Mouse (Mus musculus) limb, embryonic 14.5 days (tissue): ENCODE results near the gene Trank1. TPM values are rescaled to one million over a fixed set of nuclear protein-coding genes. Genes with fewer than 3 reads are reported as not detected.

Source experiments
- ATAC-seq: fragments of 200-750 bp; cut with Nextera tagmentation; 2 replicates; pipeline ENCODE4 v1.8.0; 2017; ENCODE audit warnings: low read depth, moderate number of reproducible peaks, moderate TSS enrichment; ENCODE audit not compliant: low FRiP score
- DNase-seq: peaks from one replicate; pipeline ENCODE4 v3.0.0-alpha.2; 2015; ENCODE audit warnings: low spot score
- H3K27ac ChIP-seq: fragments of 300-500 bp; sonication (generic); replicated peaks from 2 replicates; pipeline ENCODE4 v1.5.1; 2014; ENCODE audit warnings: low read depth, mild to moderate bottlenecking, low read length, moderate library complexity, mixed read lengths
- H3K27me3 ChIP-seq: fragments of 300-500 bp; sonication (generic); 2 replicates; pipeline ENCODE4 v1.6.1; 2014; ENCODE audit warnings: low read length, mixed read lengths; ENCODE audit not compliant: control insufficient read depth, insufficient read depth
- H3K36me3 ChIP-seq: fragments of 300-500 bp; sonication (generic); 2 replicates; pipeline ENCODE4 v1.6.1; 2014; ENCODE audit warnings: mild to moderate bottlenecking, low read length, moderate library complexity, mixed read lengths; ENCODE audit not compliant: control insufficient read depth, insufficient read depth
- H3K4me1 ChIP-seq: fragments of 300-500 bp; sonication (generic); 2 replicates; pipeline ENCODE4 v1.6.1; 2014; ENCODE audit warnings: antibody characterized with exemption, low read length, mixed read lengths; ENCODE audit not compliant: control insufficient read depth, insufficient read depth
- H3K4me2 ChIP-seq: fragments of 300-500 bp; sonication (generic); replicated peaks from 2 replicates; pipeline ENCODE4 v1.6.1; 2014; ENCODE audit warnings: low read depth, mild to moderate bottlenecking, low read length, moderate library complexity; ENCODE audit not compliant: severe bottlenecking
- H3K4me3 ChIP-seq: fragments of 300-500 bp; sonication (generic); replicated peaks from 2 replicates; pipeline ENCODE4 v1.5.1; 2014; ENCODE audit warnings: low read length
- H3K9ac ChIP-seq: fragments of 300-500 bp; sonication (generic); 2 replicates; pipeline ENCODE4 v1.6.1; 2014; ENCODE audit warnings: mild to moderate bottlenecking, low read depth, low read length, moderate library complexity; ENCODE audit not compliant: severe bottlenecking
- H3K9me3 ChIP-seq: fragments of 300-500 bp; sonication (generic); 2 replicates; pipeline ENCODE4 v1.6.1; 2016; ENCODE audit warnings: low read length; ENCODE audit not compliant: control insufficient read depth
- POLR2A ChIP-seq: fragments of 200-500 bp; IDR thresholded peaks from 2 replicates; pipeline ENCODE4 v1.8.0; 2012; ENCODE audit warnings: inconsistent platforms, mild to moderate bottlenecking, moderate library complexity, borderline replicate concordance; ENCODE audit not compliant: insufficient read depth, insufficient read length; ENCODE audit errors: extremely low read depth
- WGBS: fragments of 180-500 bp; shearing (Covaris S2); extraction: QIAGEN DNeasy Blood & Tissue Kit; methylation state at CpG from one replicate; pipeline ENCODE4 v1.1.7; 2014; 5-methylcytosine and 5-hydroxymethylcytosine counted together
- polyA plus RNA-seq, 2 experiments: library from polyadenylated mRNA; depleted of rRNA in 1 of 2; stranded (reverse) in 1 of 2; unstranded in 1 of 2; fragments of >200 nt; fragmentation: Nextera tagmentation in 1 of 2; extraction: Ambion mirVana in 1 of 2; gene quantifications; 2 replicates each; pipeline versions ENCODE4 v1.2.1 to v1.2.3; 2012 to 2014

The Trank1 gene
- polyA plus RNA-seq, 2 experiments: 0.83 to 1.2 TPM

- no peak overlapping the region for H3K27ac ChIP-seq
These were observed 1.8 kb downstream of the Trank1 start for GRCm38 (mm10) chr9:111313299-111313698.

GRCm38 (mm10) chr9:111313793-111314192, 2.3 kb downstream of the Trank1 start:
- no peak for TF ChIP-seq POLR2A
- no peak overlapping the region for H3K4me3 ChIP-seq
- H3K27me3 ChIP-seq: peaks cover 55% of the 10 kb centered on the region
- 34% methylated on average over 5 of the region's 5 CpGs for WGBS
- DNase-seq (no peak), ATAC-seq (no peak)
- no peak overlapping the region for H3K9ac ChIP-seq
- no peak overlapping the region for H3K27ac ChIP-seq
- peaks cover 14% of the 10 kb centered on the region; the same call in 1 of the 2 replicates for H3K9me3 ChIP-seq
- 0 out of 2 replicates have a peak, but pooled peaks cover 6% of the 10 kb centered on the region for H3K4me1 ChIP-seq
- no peaks in the 10 kb centered on the region for H3K36me3 ChIP-seq
- H3K4me2 ChIP-seq: no peak overlapping the region

More at GRCm38 (mm10) chr9:111313299-111313698, 1.8 kb downstream of the Trank1 start:
- Histone ChIP-seq H3K27me3 (peaks cover 55% of the 10 kb centered on the region), H3K4me3 (no peak overlapping the region), H3K9me3 (peaks cover 14% of the 10 kb centered on the region; the same call in 1 of the 2 replicates), H3K4me2 (no peak overlapping the region; the same call in 1 of the 2 replicates), H3K4me1 (0 out of 2 replicates have a peak, but pooled peaks cover 6% of the 10 kb centered on the region), H3K36me3 (no peaks in the 10 kb centered on the region), H3K9ac (no peak overlapping the region)
- DNase-seq: no peak
- WGBS: 15% methylated on average over 6 of the region's 6 CpGs
- no peak for ATAC-seq
- TF ChIP-seq POLR2A: no peak

- H3K36me3 ChIP-seq: no peaks in the 10 kb centered on the region
These were observed 2.7 kb downstream of the Trank1 start for GRCm38 (mm10) chr9:111314219-111314618.

GRCm38 (mm10) chr9:111320912-111321311, 9.4 kb downstream of the Trank1 start:
- DNase-seq (no peak), ATAC-seq (no peak)
- no peak for TF ChIP-seq POLR2A
- Histone ChIP-seq H3K27me3 (no peaks in the 10 kb centered on the region), H3K4me1 (no peaks in the 10 kb centered on the region), H3K27ac (no peak overlapping the region), H3K36me3 (no peaks in the 10 kb centered on the region), H3K4me3 (no peak overlapping the region), H3K9me3 (no peaks in the 10 kb centered on the region), H3K4me2 (no peak overlapping the region), H3K9ac (no peak overlapping the region)
- 61% methylated on average over 4 of the region's 4 CpGs for WGBS

More at GRCm38 (mm10) chr9:111314219-111314618, 2.7 kb downstream of the Trank1 start:
- no peak overlapping the region for H3K4me3 ChIP-seq
- H3K4me1 ChIP-seq: 0 out of 2 replicates have a peak, but pooled peaks cover 6% of the 10 kb centered on the region
- H3K27ac ChIP-seq: no peak overlapping the region
- no peak for ATAC-seq
- peaks cover 55% of the 10 kb centered on the region for H3K27me3 ChIP-seq
- H3K9me3 ChIP-seq: peaks cover 14% of the 10 kb centered on the region; the same call in 1 of the 2 replicates
- H3K4me2 ChIP-seq: no peak overlapping the region
- H3K9ac ChIP-seq: no peak overlapping the region
- 37% methylated on average over 5 of the region's 5 CpGs for WGBS
- peak; percentile 21 for DNase-seq
- TF ChIP-seq POLR2A: no peak

- no peaks in the 10 kb centered on the region for H3K27me3 ChIP-seq
- no peak overlapping the region for H3K4me2 ChIP-seq
- DNase-seq (no peak), ATAC-seq (no peak)
- no peaks in the 10 kb centered on the region for H3K36me3 ChIP-seq
- no peak for TF ChIP-seq POLR2A
- no peaks in the 10 kb centered on the region for H3K4me1 ChIP-seq
- H3K4me3 ChIP-seq: no peak overlapping the region
- H3K9me3 ChIP-seq: no peaks in the 10 kb centered on the region
- no peak overlapping the region for H3K9ac ChIP-seq
- H3K27ac ChIP-seq: no peak overlapping the region
- 88% methylated on average over 2 of the region's 2 CpGs for WGBS
These were observed 13.3 kb downstream of the Trank1 start for GRCm38 (mm10) chr9:111324881-111325280.
